Mouse (Mus musculus) bone marrow macrophage, adult 2 months (primary cell): ENCODE measurements around the gene Rap1gds1. TPM values are rescaled to one million over a fixed set of nuclear protein-coding genes. Genes with fewer than 3 reads are reported as not detected.

Experiments
- H3K27ac ChIP-seq: 2 replicates; pipeline ENCODE4 v1.5.1; 2012; ENCODE audit warnings: low read depth, low read length; ENCODE audit not compliant: insufficient read depth
- H3K4me1 ChIP-seq: 2 replicates; pipeline ENCODE4 v1.6.1; 2012; ENCODE audit warnings: low read length; ENCODE audit not compliant: control insufficient read depth, insufficient read depth
- H3K4me3 ChIP-seq: 2 replicates; pipeline ENCODE4 v1.5.1; 2012; ENCODE audit warnings: mild to moderate bottlenecking, low read length, moderate library complexity; ENCODE audit not compliant: insufficient read depth
- CTCF ChIP-seq: IDR thresholded peaks from 2 replicates; pipeline ENCODE4 v1.5.1; 2012; ENCODE audit warnings: low read depth, mild to moderate bottlenecking, low read length, moderate library complexity
- POLR2A ChIP-seq: IDR thresholded peaks from 2 replicates; pipeline ENCODE4 v1.6.1; 2012; ENCODE audit warnings: mild to moderate bottlenecking, low read depth, low read length, borderline replicate concordance
- polyA plus RNA-seq: library from polyadenylated mRNA; stranded (reverse); fragments of >200 nt; gene quantifications from 2 replicates; pipeline ENCODE4 v1.2.4, GENCODE M21; 2012; ENCODE audit not compliant: missing spikeins, insufficient read depth, insufficient read length

The Rap1gds1 gene
- polyA plus RNA-seq, 1 experiment: 98.9 TPM

- no peak overlapping the region for H3K27ac ChIP-seq
- H3K4me1 ChIP-seq: peaks cover 12% of the 10 kb centered on the region
- TF ChIP-seq CTCF: no peak
- no peak for TF ChIP-seq POLR2A
- no peak overlapping the region for H3K4me3 ChIP-seq
Measured at GRCm38 (mm10) chr3:138889769-138890295, 185.2 kb downstream of the Rap1gds1 start.

GRCm38 (mm10) chr3:138889214-138889613 is 185.8 kb downstream of the Rap1gds1 start:
- Histone ChIP-seq H3K27ac (no peak overlapping the region), H3K4me3 (no peak overlapping the region), H3K4me1 (peaks cover 12% of the 10 kb centered on the region)
- TF ChIP-seq POLR2A (no peak), CTCF (no peak)

GRCm38 (mm10) chr3:138886121-138886520 is 188.9 kb downstream of the Rap1gds1 start:
- Histone ChIP-seq H3K4me3 (no peak overlapping the region), H3K4me1 (peaks cover 5% of the 10 kb centered on the region; the same call in 1 of the 2 replicates), H3K27ac (no peak overlapping the region)
- TF ChIP-seq POLR2A (no peak), CTCF (no peak)

GRCm38 (mm10) chr3:138881725-138882347 is 193.2 kb downstream of the Rap1gds1 start:
- TF ChIP-seq POLR2A (no peak), CTCF (no peak)
- Histone ChIP-seq H3K4me3 (no peak overlapping the region), H3K27ac (no peak overlapping the region), H3K4me1 (no peaks in the 10 kb centered on the region; the same call in 1 of the 2 replicates)

GRCm38 (mm10) chr3:138880999-138881724 is 193.8 kb downstream of the Rap1gds1 start:
- Histone ChIP-seq H3K4me1 (no peaks in the 10 kb centered on the region; the same call in 1 of the 2 replicates), H3K4me3 (no peak overlapping the region), H3K27ac (no peak overlapping the region)
- TF ChIP-seq CTCF (no peak), POLR2A (no peak)

- Histone ChIP-seq H3K27ac (no peak overlapping the region), H3K4me1 (no peaks in the 10 kb centered on the region; the same call in 1 of the 2 replicates), H3K4me3 (no peak overlapping the region)
- TF ChIP-seq CTCF (no peak), POLR2A (no peak)
Measured at GRCm38 (mm10) chr3:138877741-138878140, 197.3 kb downstream of the Rap1gds1 start.

GRCm38 (mm10) chr3:138876931-138877361 is 198.1 kb downstream of the Rap1gds1 start:
- TF ChIP-seq POLR2A (no peak), CTCF (no peak)
- Histone ChIP-seq H3K27ac (no peak overlapping the region), H3K4me3 (no peak overlapping the region), H3K4me1 (no peaks in the 10 kb centered on the region; the same call in 1 of the 2 replicates)

- H3K4me1 ChIP-seq: no peaks in the 10 kb centered on the region; the same call in 1 of the 2 replicates
- TF ChIP-seq POLR2A (no peak), CTCF (no peak)
- no peak overlapping the region for H3K4me3 ChIP-seq
- no peak overlapping the region for H3K27ac ChIP-seq
Measured at GRCm38 (mm10) chr3:138876418-138876817, 198.6 kb downstream of the Rap1gds1 start.

- H3K27ac ChIP-seq: no peak overlapping the region
Measured at GRCm38 (mm10) chr3:138875936-138876335, 199.1 kb downstream of the Rap1gds1 start.

More at GRCm38 (mm10) chr3:138875936-138876335, 199.1 kb downstream of the Rap1gds1 start:
- Histone ChIP-seq H3K4me3 (no peak overlapping the region), H3K4me1 (no peaks in the 10 kb centered on the region; the same call in 1 of the 2 replicates)
- TF ChIP-seq CTCF: no peak
- TF ChIP-seq POLR2A: no peak

Other genes starting within 250 kb of the Rap1gds1 start
- gene Stpg2, start 130.5 kb upstream of the Rap1gds1 start, polyA plus RNA-seq: 0.28 TPM in 1 of 2 replicates, not detected in the other